Mouse (Mus musculus): ENCODE results near the gene Mosmo. TPM values are rescaled to one million over a fixed set of nuclear protein-coding genes. Genes with fewer than 3 reads are reported as not detected.

Mosmo gene
- polyA plus RNA-seq, 1 experiment from 2014 or later = 11.0 TPM

DNA sequence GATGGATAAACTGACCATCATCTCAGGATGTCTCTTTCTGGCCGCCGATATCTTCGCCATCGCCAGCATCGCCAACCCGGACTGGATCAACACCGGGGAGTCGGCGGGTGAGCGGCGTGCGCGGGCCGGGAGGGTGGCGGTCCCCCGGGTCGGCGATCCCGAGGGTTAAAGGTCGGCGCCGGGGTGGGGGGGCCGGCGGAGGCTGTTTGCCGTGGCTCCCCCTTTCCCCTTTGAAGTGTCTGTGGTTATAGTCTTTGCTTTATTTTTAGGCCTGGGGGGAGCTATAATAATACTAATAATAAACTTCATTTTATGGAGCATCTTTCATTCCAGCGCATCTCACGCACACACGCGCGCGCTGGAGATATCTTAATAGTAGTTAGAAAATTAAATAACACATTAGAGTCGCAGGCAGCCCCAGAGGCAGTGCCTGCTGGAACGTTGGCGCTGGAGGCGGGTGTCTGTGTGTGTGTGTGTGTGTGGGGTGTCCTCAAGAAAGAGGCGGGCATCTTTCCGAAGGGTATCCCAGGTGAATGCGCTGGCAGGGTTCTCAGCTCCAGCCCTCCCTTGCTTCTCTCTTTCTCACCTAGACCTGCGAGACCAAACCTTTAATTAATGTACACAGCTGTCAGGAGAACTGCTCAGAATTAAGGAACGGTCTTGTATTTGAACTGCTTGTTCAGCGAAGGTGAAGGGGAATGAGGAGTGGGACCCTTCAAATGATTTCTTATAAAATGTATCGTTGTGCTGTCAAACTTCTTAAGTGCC lies 530 bp downstream of the Mosmo start:
- WGBS = 2% methylated on average over 42 of the region's 42 CpGs
- peak overlapping the region; percentile 90 for H3K4me2 ChIP-seq (replicated peaks)
- peak overlapping the region; percentile 64 for H3K27ac ChIP-seq
- no peaks in the 10 kb centered on the region for H3K36me3 ChIP-seq
- H3K9ac ChIP-seq = peak overlapping the region; percentile 78
- peaks cover 19% of the 10 kb centered on the region for H3K4me1 ChIP-seq (replicated peaks)
- no peaks in the 10 kb centered on the region for H3K27me3 ChIP-seq (replicated peaks)
- ATAC-seq = peak; percentile 77
- H3K4me3 ChIP-seq (replicated peaks) = peak overlapping the region; percentile 84
- no peaks in the 10 kb centered on the region for H3K9me3 ChIP-seq

DNA sequence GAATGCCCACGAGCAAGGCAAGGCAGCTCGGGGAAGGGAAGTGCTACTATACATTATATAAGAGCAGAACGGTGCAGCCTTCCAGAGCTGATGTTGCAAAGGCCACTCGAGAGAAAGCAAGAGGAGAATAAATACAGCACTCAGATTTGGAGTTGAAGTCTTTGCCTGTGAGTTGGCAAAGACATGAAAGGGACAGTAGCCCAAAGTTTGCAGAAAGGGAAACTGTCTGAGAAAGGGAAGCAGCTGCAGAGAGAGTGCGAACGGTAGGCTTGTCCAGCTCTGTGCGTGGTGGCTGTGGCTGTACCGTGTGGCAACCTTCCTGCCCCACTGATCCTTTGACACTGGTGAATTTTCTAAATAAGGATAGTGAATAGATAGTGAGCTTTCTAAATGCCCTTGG lies 1.6 kb downstream of the Mosmo start:
- no peak overlapping the region for H3K27ac ChIP-seq
- H3K9ac ChIP-seq = 0 out of 2 replicates have a peak overlapping the region, but pooled peaks have one; percentile 2
- H3K36me3 ChIP-seq = no peaks in the 10 kb centered on the region
- no peaks in the 10 kb centered on the region for H3K27me3 ChIP-seq (replicated peaks)
- H3K4me2 ChIP-seq (replicated peaks) = peak overlapping the region; percentile 90
- 43% methylated on average over 8 of the region's 8 CpGs for WGBS
- H3K4me1 ChIP-seq (replicated peaks) = peaks cover 19% of the 10 kb centered on the region
- ATAC-seq = no peak
- H3K9me3 ChIP-seq = no peaks in the 10 kb centered on the region
- H3K4me3 ChIP-seq (replicated peaks) = peak overlapping the region; percentile 84; the same call in 1 of the 2 replicates

DNA sequence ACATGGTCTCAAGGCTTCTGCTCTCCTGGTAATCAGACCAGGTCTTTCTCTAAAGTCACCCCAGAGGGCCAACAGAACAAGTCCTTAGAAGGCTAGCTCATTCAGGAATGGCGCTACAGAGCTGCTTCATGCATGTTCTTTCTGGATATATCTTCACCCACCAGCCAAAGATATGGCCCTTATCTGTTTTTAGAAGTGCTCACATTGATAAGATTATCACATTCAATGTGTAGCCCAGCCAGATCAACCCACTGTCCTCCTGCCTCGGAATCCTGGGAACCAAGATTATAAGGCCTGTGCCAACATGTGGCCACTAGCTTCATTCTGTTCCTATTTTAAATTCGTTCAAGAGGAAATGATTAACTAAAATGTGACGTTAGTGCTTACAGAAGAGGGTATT lies 4.6 kb downstream of the Mosmo start:
- H3K27ac ChIP-seq = no peak overlapping the region
- H3K9ac ChIP-seq = no peak overlapping the region
- H3K4me2 ChIP-seq (replicated peaks) = no peak overlapping the region
- no peak overlapping the region for H3K4me3 ChIP-seq (replicated peaks)
- H3K4me1 ChIP-seq (replicated peaks) = peaks cover 22% of the 10 kb centered on the region
- no peaks in the 10 kb centered on the region for H3K9me3 ChIP-seq
- no peaks in the 10 kb centered on the region for H3K27me3 ChIP-seq (replicated peaks)
- WGBS = 65% methylated on average over 4 of the region's 4 CpGs
- no peaks in the 10 kb centered on the region for H3K36me3 ChIP-seq
- ATAC-seq = no peak

DNA sequence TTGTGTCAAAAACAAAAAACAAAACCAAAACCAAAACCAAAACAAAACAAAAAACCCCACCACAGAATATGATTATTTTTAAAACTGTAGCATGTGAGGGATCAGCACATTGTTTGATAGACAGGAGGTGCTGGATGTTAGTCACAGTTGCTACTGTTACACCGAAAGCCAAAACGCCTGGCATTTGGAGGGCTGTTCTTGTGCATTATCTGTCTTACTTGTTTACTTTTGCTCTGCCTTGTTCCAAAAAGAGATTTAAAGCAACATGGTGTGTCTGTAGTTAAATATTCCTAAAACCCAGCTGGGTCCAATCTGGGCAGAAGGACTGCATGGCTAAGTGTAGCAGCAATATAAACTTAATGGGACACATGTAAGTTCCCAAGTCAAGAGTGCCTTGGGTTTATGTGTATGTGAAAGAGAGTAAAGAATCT lies 7.3 kb downstream of the Mosmo start:
- no peak overlapping the region for H3K4me2 ChIP-seq (replicated peaks)
- no peak overlapping the region for H3K4me3 ChIP-seq (replicated peaks)
- peak; percentile 49; the same call in 1 of the 2 replicates for ATAC-seq
- H3K4me1 ChIP-seq (replicated peaks) = peaks cover 11% of the 10 kb centered on the region
- H3K9me3 ChIP-seq = no peaks in the 10 kb centered on the region
- H3K36me3 ChIP-seq = no peaks in the 10 kb centered on the region
- H3K27me3 ChIP-seq (replicated peaks) = no peaks in the 10 kb centered on the region
- no peak overlapping the region for H3K9ac ChIP-seq
- no peak overlapping the region for H3K27ac ChIP-seq
- 32% methylated on average over 2 of the region's 2 CpGs for WGBS

DNA sequence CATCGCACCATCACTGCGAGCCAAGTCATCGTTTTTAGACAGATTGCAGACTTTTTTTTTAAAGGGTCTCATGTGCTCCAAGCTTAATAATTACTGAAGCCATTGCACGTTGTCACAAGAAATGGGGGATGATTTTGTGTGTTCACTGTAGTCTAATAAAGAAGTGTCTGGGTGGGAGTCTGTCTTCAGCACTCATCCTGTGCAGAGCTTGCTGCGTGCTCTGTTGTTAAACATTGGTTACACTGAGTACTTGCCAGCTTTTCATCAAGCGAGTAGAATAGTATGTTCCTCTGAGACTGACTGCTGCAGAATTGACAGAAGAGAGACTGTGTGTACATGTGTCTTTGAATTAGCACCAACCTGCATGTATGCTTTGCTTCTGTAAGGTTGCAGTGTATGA lies 7.8 kb downstream of the Mosmo start:
- H3K9ac ChIP-seq = no peak overlapping the region
- no peak overlapping the region for H3K27ac ChIP-seq
- peaks cover 10% of the 10 kb centered on the region for H3K4me1 ChIP-seq (replicated peaks)
- H3K4me2 ChIP-seq (replicated peaks) = no peak overlapping the region
- no peaks in the 10 kb centered on the region for H3K36me3 ChIP-seq
- no peak overlapping the region for H3K4me3 ChIP-seq (replicated peaks)
- ATAC-seq = no peak
- no peaks in the 10 kb centered on the region for H3K9me3 ChIP-seq
- H3K27me3 ChIP-seq (replicated peaks) = no peaks in the 10 kb centered on the region
- WGBS = 60% methylated on average over 6 of the region's 6 CpGs

DNA sequence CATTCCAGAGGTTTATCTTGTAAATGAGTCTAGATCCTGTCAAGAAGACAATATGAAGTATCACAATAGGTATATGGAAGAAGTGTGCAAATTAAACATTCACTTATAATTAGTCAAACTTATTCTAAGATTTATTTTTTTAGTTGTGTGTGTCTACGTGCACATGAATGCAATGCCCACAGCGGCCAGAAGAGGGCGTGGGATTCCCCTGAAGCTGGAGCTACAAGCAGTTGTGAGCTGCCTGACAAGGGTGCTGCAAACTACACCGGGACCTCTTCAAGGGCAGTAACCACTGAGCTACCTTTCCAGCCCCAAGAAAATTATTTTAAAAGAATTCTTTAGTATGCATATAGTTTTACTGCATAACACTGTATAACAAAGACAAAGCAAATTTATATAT lies 13.2 kb downstream of the Mosmo start:
- Histone ChIP-seq H3K4me1 (replicated peaks) (peaks cover 3% of the 10 kb centered on the region; the same call in 1 of the 2 replicates), H3K9ac (no peak overlapping the region), H3K36me3 (no peaks in the 10 kb centered on the region), H3K4me3 (replicated peaks) (no peak overlapping the region), H3K27me3 (replicated peaks) (no peaks in the 10 kb centered on the region), H3K9me3 (no peaks in the 10 kb centered on the region), H3K4me2 (replicated peaks) (no peak overlapping the region), H3K27ac (no peak overlapping the region)
- ATAC-seq = no peak
- 71% methylated on average over 4 of the region's 4 CpGs for WGBS

DNA sequence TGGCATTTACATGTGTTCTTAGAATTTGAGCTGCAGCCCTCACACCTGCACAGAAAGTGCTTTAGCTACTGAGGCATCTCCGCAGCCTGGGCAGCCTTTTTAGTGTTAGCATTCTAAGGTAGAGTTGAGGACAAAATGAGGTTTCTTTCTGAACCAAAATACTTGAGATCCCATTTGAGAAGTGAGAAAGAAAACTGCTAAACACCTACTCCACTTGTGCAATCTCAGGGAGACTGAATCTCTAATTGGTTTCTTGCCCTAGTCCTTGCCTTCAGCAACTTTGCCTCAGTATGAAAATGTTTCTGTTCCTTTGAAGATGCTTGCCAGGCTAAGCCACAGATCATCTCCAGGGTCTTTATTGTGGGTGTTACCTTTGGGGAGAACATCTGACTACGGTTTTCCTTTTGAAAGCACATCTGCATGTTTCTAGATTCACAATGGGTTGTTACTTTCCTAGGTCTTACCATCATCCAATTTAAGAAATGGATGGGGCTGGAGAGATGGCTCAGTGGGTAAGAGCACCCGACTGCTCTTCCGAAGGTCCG lies 16.5 kb downstream of the Mosmo start:
- Histone ChIP-seq H3K9me3 (no peaks in the 10 kb centered on the region), H3K9ac (no peak overlapping the region), H3K36me3 (no peaks in the 10 kb centered on the region), H3K4me3 (replicated peaks) (no peak overlapping the region), H3K4me2 (replicated peaks) (no peak overlapping the region), H3K27ac (no peak overlapping the region), H3K27me3 (replicated peaks) (no peaks in the 10 kb centered on the region), H3K4me1 (replicated peaks) (no peaks in the 10 kb centered on the region)
- ATAC-seq = no peak
- 95% methylated on average over 5 of the region's 5 CpGs for WGBS

DNA sequence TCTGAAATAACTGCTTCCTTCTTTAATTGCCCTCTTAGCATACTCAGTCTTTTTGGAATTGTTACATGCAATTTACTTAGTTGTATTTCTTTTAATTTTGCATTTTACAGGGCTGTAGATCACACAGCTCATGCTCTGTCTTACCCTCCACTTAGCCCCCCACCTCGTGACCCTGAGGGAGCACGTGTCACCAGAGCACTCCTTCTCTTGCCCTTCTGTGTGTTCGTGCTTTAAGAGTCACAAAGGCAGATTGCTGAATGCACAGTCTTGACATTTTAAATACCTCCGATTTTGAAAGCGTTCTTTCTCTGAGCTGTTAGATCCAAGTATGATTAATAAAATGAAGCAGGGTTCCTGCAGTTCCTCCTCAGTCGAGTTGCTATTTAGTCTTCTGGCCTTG lies 17.8 kb downstream of the Mosmo start:
- H3K27me3 ChIP-seq (replicated peaks) = no peaks in the 10 kb centered on the region
- H3K9me3 ChIP-seq = no peaks in the 10 kb centered on the region
- no peak overlapping the region for H3K4me3 ChIP-seq (replicated peaks)
- no peak overlapping the region for H3K9ac ChIP-seq
- no peaks in the 10 kb centered on the region for H3K36me3 ChIP-seq
- no peak for ATAC-seq
- H3K4me2 ChIP-seq (replicated peaks) = no peak overlapping the region
- H3K27ac ChIP-seq = no peak overlapping the region
- 38% methylated on average over 6 of the region's 6 CpGs for WGBS
- no peaks in the 10 kb centered on the region for H3K4me1 ChIP-seq (replicated peaks)

DNA sequence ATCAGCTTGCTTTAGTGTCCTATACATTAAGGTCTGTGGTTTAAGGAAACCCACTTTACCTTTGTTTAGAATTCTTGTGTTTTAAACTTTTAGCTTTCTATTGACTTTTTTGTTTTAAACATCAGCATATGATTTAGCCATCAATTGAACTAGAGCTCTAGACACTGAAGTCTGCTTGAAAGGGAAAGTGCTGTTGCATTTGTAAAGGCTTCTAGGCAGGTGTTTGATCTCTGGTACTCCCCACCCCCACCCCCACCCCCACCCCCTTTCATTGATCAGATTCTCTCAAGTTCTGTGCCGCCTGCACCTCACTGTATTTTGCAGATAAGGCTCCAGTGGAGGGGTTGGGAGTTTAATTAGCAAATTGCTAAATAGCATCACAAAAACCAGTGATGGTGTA lies 18.2 kb downstream of the Mosmo start:
- Histone ChIP-seq H3K4me3 (replicated peaks) (no peak overlapping the region), H3K27me3 (replicated peaks) (no peaks in the 10 kb centered on the region), H3K4me2 (replicated peaks) (no peak overlapping the region), H3K9ac (no peak overlapping the region), H3K27ac (no peak overlapping the region), H3K4me1 (replicated peaks) (no peaks in the 10 kb centered on the region), H3K9me3 (no peaks in the 10 kb centered on the region), H3K36me3 (no peaks in the 10 kb centered on the region)
- ATAC-seq = no peak
- WGBS = 90% methylated on average over 1 of the region's 1 CpGs

DNA sequence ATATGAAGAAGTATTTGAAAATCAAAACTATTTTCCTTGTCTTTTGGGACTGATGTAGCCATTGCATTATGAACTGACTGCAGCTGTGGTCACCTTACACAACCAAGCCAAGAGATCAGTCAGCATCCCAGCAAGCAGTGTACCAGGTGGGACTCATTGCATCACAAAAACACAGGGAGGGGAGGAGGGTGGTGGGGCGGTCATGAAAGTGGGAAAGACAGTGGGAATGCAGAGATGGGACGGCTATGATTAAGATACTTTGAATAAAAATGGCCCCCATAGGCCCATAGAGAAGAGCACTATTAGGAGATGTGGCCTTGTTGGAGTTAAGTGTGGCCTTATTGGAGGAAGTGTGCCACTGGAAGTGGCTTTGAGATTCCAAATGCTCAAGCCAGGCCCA lies 18.9 kb downstream of the Mosmo start:
- Histone ChIP-seq H3K9ac (no peak overlapping the region), H3K36me3 (no peaks in the 10 kb centered on the region), H3K4me3 (replicated peaks) (no peak overlapping the region), H3K9me3 (no peaks in the 10 kb centered on the region), H3K27me3 (replicated peaks) (no peaks in the 10 kb centered on the region), H3K27ac (no peak overlapping the region), H3K4me2 (replicated peaks) (no peak overlapping the region), H3K4me1 (replicated peaks) (no peaks in the 10 kb centered on the region)
- no peak for ATAC-seq
- 93% methylated on average over 2 of the region's 2 CpGs for WGBS

DNA sequence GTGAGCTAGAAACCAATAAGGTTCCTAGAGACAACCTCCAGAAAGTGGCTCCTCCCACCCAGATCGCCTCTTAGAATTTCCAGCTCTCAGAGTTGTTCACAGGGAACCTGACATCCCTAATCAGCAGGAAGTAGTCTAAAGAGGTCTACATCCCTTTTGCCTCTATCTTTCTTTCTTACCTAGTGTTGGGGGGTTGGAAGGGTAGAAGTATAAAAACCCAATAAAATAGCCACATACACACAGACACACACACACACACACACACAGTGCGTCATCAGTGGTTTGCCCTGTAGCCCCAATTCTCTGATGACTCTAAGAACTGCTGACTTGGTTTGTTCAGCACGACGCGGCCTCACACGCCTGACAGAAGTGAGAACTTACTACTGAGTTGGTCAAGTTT lies 22.2 kb downstream of the Mosmo start:
- no peaks in the 10 kb centered on the region for H3K27me3 ChIP-seq (replicated peaks)

DNA sequence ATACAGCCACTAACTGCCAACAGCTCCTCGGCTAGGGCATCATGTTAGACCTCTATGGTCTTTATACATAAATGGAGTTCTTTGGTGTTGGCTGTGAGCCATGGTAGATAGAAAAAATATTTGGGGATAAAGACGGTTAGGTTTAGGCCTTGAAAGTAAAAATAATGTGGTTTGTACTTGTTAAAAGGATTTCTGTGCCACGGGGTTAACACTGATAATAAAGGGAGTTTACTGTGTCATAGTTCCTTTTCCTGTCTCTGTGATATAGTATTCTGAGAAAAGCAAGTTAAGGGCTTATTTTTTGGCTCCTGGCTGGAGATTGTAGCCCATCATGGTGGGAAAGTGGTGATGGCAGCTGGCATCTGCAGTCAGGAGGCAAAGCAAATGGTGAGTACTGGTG lies 26.5 kb downstream of the Mosmo start:
- no peak for ATAC-seq
- no peak overlapping the region for H3K27ac ChIP-seq

More for the DNA sequence above, 22.2 kb downstream of the Mosmo start:
- ATAC-seq = no peak
- 93% methylated on average over 6 of the region's 6 CpGs for WGBS
- H3K4me2 ChIP-seq (replicated peaks) = no peak overlapping the region
- no peaks in the 10 kb centered on the region for H3K36me3 ChIP-seq
- H3K4me3 ChIP-seq (replicated peaks) = no peak overlapping the region
- no peak overlapping the region for H3K9ac ChIP-seq
- H3K9me3 ChIP-seq = no peaks in the 10 kb centered on the region
- H3K27ac ChIP-seq = no peak overlapping the region
- H3K4me1 ChIP-seq (replicated peaks) = no peaks in the 10 kb centered on the region

DNA sequence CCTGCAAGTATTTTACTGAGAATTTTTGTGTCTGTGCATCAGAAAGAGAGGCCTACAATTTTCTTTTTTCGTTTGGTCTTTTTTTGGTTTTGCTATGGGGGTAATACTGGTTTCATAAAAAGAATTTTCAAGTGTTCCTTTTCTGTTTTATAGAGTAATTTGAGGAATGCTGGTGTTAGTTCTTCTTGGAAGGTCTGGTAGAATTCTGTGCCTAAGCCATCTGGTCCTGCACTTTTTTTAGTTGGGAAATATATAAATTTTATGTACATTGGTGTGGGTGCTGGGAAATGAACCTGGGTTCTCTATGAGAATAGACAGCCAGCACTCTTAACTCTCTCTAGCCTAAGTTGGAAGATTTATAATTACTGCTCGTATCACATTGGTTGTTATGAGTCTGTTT lies 34.7 kb downstream of the Mosmo start:
- Histone ChIP-seq H3K4me3 (replicated peaks) (no peak overlapping the region), H3K27ac (no peak overlapping the region), H3K9ac (no peak overlapping the region), H3K27me3 (replicated peaks) (no peaks in the 10 kb centered on the region), H3K4me1 (replicated peaks) (no peaks in the 10 kb centered on the region), H3K36me3 (no peaks in the 10 kb centered on the region), H3K4me2 (replicated peaks) (no peak overlapping the region), H3K9me3 (no peaks in the 10 kb centered on the region)
- ATAC-seq = no peak
- WGBS = 92% methylated on average over 2 of the region's 2 CpGs

More for the DNA sequence above, 26.5 kb downstream of the Mosmo start:
- H3K9ac ChIP-seq = no peak overlapping the region
- no peaks in the 10 kb centered on the region for H3K36me3 ChIP-seq
- no peaks in the 10 kb centered on the region for H3K9me3 ChIP-seq
- WGBS = 56% methylated on average over 3 of the region's 3 CpGs
- H3K4me1 ChIP-seq (replicated peaks) = no peaks in the 10 kb centered on the region
- H3K4me2 ChIP-seq (replicated peaks) = no peak overlapping the region
- H3K27me3 ChIP-seq (replicated peaks) = no peaks in the 10 kb centered on the region
- H3K4me3 ChIP-seq (replicated peaks) = no peak overlapping the region
